Mouse (Mus musculus) spleen, postnatal 0 days (tissue): ENCODE results near the gene Psmd11. TPM values are rescaled to one million over a fixed set of nuclear protein-coding genes. Genes with fewer than 3 reads are reported as not detected.

Experiments
- polyA plus RNA-seq: library from polyadenylated mRNA; unstranded; fragments of >200 nt; fragmentation: Nextera tagmentation; extraction: Ambion mirVana; gene quantifications from 2 replicates; pipeline ENCODE4 v1.2.1, GENCODE M21; 2015

The Psmd11 gene
- 175 and 197 TPM in 2 replicates for polyA plus RNA-seq

DNA sequence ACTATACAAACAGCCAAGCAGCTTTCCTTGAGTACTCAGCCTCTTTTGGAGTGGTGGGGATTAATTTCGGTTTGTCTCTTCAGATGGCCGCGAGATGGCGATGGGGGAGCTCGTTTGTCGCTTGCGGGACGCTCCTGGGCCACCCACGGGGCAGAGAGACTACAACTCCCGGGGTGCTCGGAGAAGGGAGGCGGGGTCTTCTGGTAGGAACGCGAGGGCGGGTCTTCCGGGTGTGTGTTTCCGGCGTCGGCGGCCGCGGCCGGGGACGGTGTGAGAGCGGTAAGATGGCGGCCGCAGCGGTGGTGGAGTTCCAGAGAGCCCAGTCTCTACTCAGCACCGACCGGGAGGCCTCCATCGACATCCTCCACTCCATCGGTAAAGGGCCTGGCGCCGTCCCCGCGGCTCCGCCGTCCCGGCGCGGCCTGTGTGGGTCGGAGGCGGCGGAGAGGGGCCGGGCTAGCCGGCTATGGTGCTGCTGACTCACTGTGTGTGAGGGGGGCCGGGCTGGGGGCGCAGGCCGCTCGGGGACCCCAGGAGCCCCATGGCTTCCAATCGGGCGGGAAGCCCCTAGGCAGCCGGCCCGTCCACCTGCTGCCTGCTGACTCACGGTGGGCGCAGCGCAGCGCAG lies at the start of gene Psmd11:
Gene Psmd11 (plus strand): TSS at position 235 of the 628 bp plus-strand sequence.

DNA sequence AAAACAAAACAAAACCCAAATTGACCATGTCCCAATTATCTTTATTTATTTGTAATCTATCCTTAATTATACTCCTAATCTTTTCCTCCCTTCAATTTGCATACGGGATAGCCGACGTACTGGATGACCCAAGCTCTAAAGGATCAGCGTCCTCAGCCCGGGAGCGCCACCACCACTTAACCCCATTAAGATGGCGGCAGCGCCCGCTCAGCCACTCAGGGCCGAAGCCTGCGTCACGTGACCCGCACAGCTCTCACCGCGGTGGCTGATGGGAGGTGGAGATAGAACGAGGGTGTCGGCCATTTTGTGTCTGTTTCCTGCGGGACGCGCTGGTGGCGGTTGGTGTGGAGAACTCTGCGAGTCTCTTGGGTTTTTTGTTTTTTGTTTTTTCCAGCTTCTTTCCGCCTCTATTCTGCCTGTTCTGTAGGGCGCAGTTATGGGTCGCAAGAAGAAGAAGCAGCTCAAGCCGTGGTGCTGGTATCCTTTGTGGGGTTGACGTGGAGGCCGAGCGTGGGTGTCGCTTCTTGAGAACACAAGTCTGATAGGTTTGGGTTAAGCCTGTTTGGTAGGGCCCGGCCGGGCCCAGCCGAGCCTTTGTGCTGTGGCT lies 45.3 kb upstream of the Psmd11 start, which contains the start of gene Zfp207:
Gene Zfp207 (plus strand): TSS at position 261 of the 607 bp plus-strand sequence.

DNA sequence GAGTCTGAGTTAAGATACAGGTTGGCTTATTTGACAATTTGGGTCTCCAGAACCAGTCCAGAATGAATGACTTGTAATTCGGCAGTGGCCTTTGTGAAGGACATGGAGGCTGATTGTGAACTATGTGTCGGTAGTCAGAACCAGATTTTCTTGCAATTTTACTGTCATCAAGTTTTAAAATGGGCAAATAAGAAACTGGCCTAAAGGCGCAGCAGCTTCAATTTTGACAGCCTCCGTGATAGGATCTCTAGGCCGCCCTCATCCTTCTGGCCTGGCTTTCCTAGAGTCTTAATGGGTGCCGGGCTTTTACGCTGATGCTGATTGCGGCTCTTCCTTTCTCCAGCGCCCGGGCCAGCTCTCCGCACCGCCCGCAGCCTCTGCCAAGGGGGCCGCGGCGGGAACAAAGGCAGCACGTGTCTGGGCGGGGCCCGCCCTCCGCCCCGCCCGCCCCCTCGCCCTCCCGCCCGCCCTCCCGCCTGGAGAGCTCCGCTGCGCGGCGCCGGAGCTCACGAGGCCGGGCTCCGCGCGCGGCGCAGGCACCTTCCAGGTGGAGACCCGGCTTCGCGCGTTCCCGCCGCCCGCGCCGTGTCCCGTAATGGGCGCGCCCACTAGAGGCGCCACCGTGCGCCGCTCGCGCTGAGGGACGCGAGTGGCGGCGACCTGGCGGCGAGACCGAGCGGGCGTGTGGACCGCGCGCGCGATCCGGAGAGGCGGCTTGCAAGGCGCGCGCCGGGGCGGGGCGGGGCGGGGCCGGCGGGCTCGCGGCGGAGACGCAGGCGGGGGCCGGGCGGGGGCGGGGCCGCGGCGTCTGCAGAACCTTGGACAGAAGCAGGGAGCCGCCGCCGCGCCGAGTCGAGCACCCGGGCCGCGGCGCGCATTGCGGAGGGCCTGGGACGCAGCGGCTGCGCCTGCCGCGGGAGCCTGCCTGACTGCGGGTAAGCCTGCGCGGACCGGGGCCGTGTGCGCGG lies 48.1 kb downstream of the Psmd11 start, which contains the start of gene Cdk5r1:
Gene Cdk5r1 (plus strand): TSS at position 802 of the 968 bp plus-strand sequence.

Other genes with a start within 250 kb of the Psmd11 start
- gene Rnf135, start 244.8 kb upstream of the Psmd11 start, polyA plus RNA-seq = 6.5 and 7.6 TPM in 2 replicates
- 18.3 and 22.2 TPM in 2 replicates for gene Rhot1, start 219.6 kb upstream of the Psmd11 start, polyA plus RNA-seq
- 1.1 and 1.4 TPM in 2 replicates for gene Rhbdl3, start 127.7 kb upstream of the Psmd11 start, polyA plus RNA-seq
- 10.9 and 11.1 TPM in 2 replicates for gene 5730455P16Rik, start 50.6 kb upstream of the Psmd11 start, polyA plus RNA-seq
- gene Zfp207, start 45.3 kb upstream of the Psmd11 start, polyA plus RNA-seq = 142 and 144 TPM in 2 replicates
- 0.66 and 0.80 TPM in 2 replicates for gene Cdk5r1, start 48.4 kb downstream of the Psmd11 start, polyA plus RNA-seq